Mouse (Mus musculus) testis, adult 2 months (tissue): ENCODE data around the gene Ephb6. TPM values are rescaled to one million over a fixed set of nuclear protein-coding genes. Genes with fewer than 3 reads are reported as not detected.

ENCODE experiments used
- H3K27ac ChIP-seq: fragments of 200-500 bp; 2 replicates; pipeline ENCODE4 v1.5.1; 2012; ENCODE audit warnings: low read depth, low read length; ENCODE audit not compliant: control insufficient read depth, insufficient read depth
- H3K27me3 ChIP-seq: fragments of 200-500 bp; 2 replicates; pipeline ENCODE4 v1.6.1; 2012; ENCODE audit warnings: mild to moderate bottlenecking, low read length, moderate library complexity; ENCODE audit not compliant: control insufficient read depth, insufficient read depth
- H3K36me3 ChIP-seq: fragments of 200-500 bp; 2 replicates; pipeline ENCODE4 v1.6.1; 2012; ENCODE audit warnings: mild to moderate bottlenecking, low read length; ENCODE audit not compliant: control insufficient read depth, insufficient read depth
- H3K4me1 ChIP-seq: fragments of 200-500 bp; 2 replicates; pipeline ENCODE4 v1.6.1; 2012; ENCODE audit warnings: low read length; ENCODE audit not compliant: control insufficient read depth, insufficient read depth
- H3K4me3 ChIP-seq: fragments of 200-500 bp; 2 replicates; pipeline ENCODE4 v1.5.1; 2012; ENCODE audit warnings: low read depth, mild to moderate bottlenecking, low read length, moderate library complexity, mixed read lengths; ENCODE audit not compliant: control insufficient read depth
- CTCF ChIP-seq: fragments of 200-500 bp; IDR thresholded peaks from 2 replicates; pipeline ENCODE4 v1.5.1; 2012; ENCODE audit warnings: low read depth, mild to moderate bottlenecking, inconsistent platforms, low read length, moderate library complexity; ENCODE audit not compliant: control insufficient read depth, insufficient read depth, insufficient replicate concordance
- POLR2A ChIP-seq: fragments of 200-500 bp; IDR thresholded peaks from 2 replicates; pipeline ENCODE4 v1.6.1; 2012; ENCODE audit warnings: low read depth, mild to moderate bottlenecking, inconsistent platforms, low read length, moderate library complexity; ENCODE audit not compliant: control insufficient read depth
- polyA plus RNA-seq: library from polyadenylated mRNA; depleted of rRNA; stranded (reverse); fragments of >200 nt; gene quantifications from 2 replicates; pipeline ENCODE4 v1.2.3, GENCODE M21; 2012; rRNA removed

Ephb6 gene
- polyA plus RNA-seq, 1 experiment, result 3.2 TPM

- no peak overlapping the region for H3K27ac ChIP-seq
- H3K27me3 ChIP-seq, result no peaks in the 10 kb centered on the region
- TF ChIP-seq POLR2A, result no peak
- TF ChIP-seq CTCF, result no peak
- H3K36me3 ChIP-seq, result no peaks in the 10 kb centered on the region
- H3K4me1 ChIP-seq, result no peaks in the 10 kb centered on the region
- no peak overlapping the region for H3K4me3 ChIP-seq
Observed at GRCm38 (mm10) chr6:41658487-41658886, 53.2 kb downstream of the Ephb6 start.

- Histone ChIP-seq H3K36me3 (no peaks in the 10 kb centered on the region), H3K27me3 (no peaks in the 10 kb centered on the region), H3K4me3 (no peak overlapping the region), H3K27ac (no peak overlapping the region), H3K4me1 (no peaks in the 10 kb centered on the region)
- no peak for TF ChIP-seq POLR2A
- TF ChIP-seq CTCF, result no peak
Observed at GRCm38 (mm10) chr6:41662320-41662719, 57.0 kb downstream of the Ephb6 start.

Other genes with a start within 250 kb of the Ephb6 start
- gene Prss3, start 227.8 kb upstream of the Ephb6 start, polyA plus RNA-seq, result not detected in 2 replicates
- gene Gm5771, start 213.1 kb upstream of the Ephb6 start, polyA plus RNA-seq, result not detected in 2 replicates
- not detected in 2 replicates for gene Gm10334, start 159.3 kb upstream of the Ephb6 start, polyA plus RNA-seq
- not detected in 2 replicates for gene Prss1, start 146.6 kb upstream of the Ephb6 start, polyA plus RNA-seq
- 1.3 and 2.9 TPM in 2 replicates for gene Prss2, start 83.7 kb upstream of the Ephb6 start, polyA plus RNA-seq
- gene Trpv6, start 30.9 kb downstream of the Ephb6 start, polyA plus RNA-seq, result 0.42 and 3.0 TPM in 2 replicates
- gene Trpv5, start 75.3 kb downstream of the Ephb6 start, polyA plus RNA-seq, result 0.12 and 0.24 TPM in 2 replicates
- gene Llcfc1, start 78.9 kb downstream of the Ephb6 start, polyA plus RNA-seq, result 508 and 690 TPM in 2 replicates
- 1.2 and 3.4 TPM in 2 replicates for gene Kel, start 98.9 kb downstream of the Ephb6 start, polyA plus RNA-seq
- gene Olfr459, start 169.7 kb downstream of the Ephb6 start, polyA plus RNA-seq, result not detected in 2 replicates
- gene Pip, start 242.1 kb downstream of the Ephb6 start, polyA plus RNA-seq, result not detected in 2 replicates
- not detected in 2 replicates for gene Sval2, start 247.5 kb downstream of the Ephb6 start, polyA plus RNA-seq